Comparison of ENCODE assay signal across 9 mouse cellular contexts in genomic region chr1:37889206-37889605, GRCm38 (mm10). TPM values are rescaled to one million over a fixed set of nuclear protein-coding genes. Genes with fewer than 3 reads are reported as not detected.
A peak's percentile ranks its signal among the peaks of the same experiment; 100 is the strongest.
DNase-seq lines count a peak whose midpoint lies in the region; ATAC-seq and TF ChIP-seq lines count a peak whose summit lies in the region.
"Had no signal": no experiment of that assay in that cellular context is flagged by ENCODE, and none has a peak within 500 bp of the region (broad histone marks: within the 10 kb centered on the region; RNA-seq: fewer than 3 reads in every experiment).

No protein-coding gene starts in this region.

- H3K36me3 ChIP-seq in liver, embryonic 12.5 days, result peaks cover 35% of the 10 kb centered on the region

- H3K9ac ChIP-seq in liver, embryonic 12.5 days, result peak overlapping the region; percentile 78

- intact Hi-C loops in gastrocnemius, adult 2 months (cut with DNase I), result loop anchor here (2.0 kb wide), 1 partner anchor 16 kb away; no protein-coding TSS in a partner anchor

- peak; percentile 4; the same call in 1 of the 2 replicates for ATAC-seq in erythroid progenitor cell, adult 5-6 weeks (replicated peaks; ENCODE audit: low FRiP score, poor library complexity, severe bottlenecking)
- ATAC-seq in liver, embryonic 12.5 days, result no peak
- ATAC-seq in megakaryocyte-erythroid progenitor cell, adult 5-6 weeks (replicated peaks; ENCODE audit: low FRiP score, low TSS enrichment, poor library complexity, severe bottlenecking), result no peak
- ATAC-seq in frontal cortex, adult (ENCODE audit: low TSS enrichment), result no peak

- peak overlapping the region; percentile 85 for H3K27ac ChIP-seq in gastrocnemius, adult 2 months
- H3K27ac ChIP-seq in liver, embryonic 12.5 days, result peak overlapping the region; percentile 89; the same call in 1 of the 2 replicates

- peaks cover 60% of the 10 kb centered on the region for H3K4me1 ChIP-seq in liver, embryonic 12.5 days

- no peak for DNase-seq in gastrocnemius, adult 2 months
- no peak for DNase-seq in gastrocnemius, adult 8-10 months (ENCODE audit: low spot score in 2 of 2)
- peak; percentile 15 for DNase-seq in 3T3-L1 (ENCODE audit: low read depth, low spot score)
- no peak for DNase-seq in gastrocnemius, postnatal 10 days
- DNase-seq: gastrocnemius, postnatal 25 days had no signal

- H3K4me3 ChIP-seq in gastrocnemius, adult 2 months, result peak overlapping the region; percentile 82
- H3K4me3 ChIP-seq in liver, embryonic 12.5 days, result peak overlapping the region; percentile 81

- TF ChIP-seq CTCF in gastrocnemius, adult 2 months (IDR thresholded peaks at IDR 0.05), result no peak

- H3K4me2 ChIP-seq in liver, embryonic 12.5 days, result peak overlapping the region; percentile 87

- 76% methylated on average over 7 of the region's 7 CpGs for WGBS in liver, embryonic 12.5 days (ENCODE audit: insufficient replicate concordance)

- H3K9me3 ChIP-seq in liver, embryonic 12.5 days (replicated peaks), result no peaks in the 10 kb centered on the region

- no peaks in the 10 kb centered on the region for H3K27me3 ChIP-seq in liver, embryonic 12.5 days (replicated peaks)

RNA-seq across cellular contexts. Expression of gene Mitd1, which starts 1.0 kb away (rescaled TPM):
- 1 to 10 TPM; 1.7 to 2.4 TPM for total RNA-seq in gastrocnemius, adult 2 months (2021)
- total RNA-seq in gastrocnemius, adult 8-10 months (2022), result 1 to 10 TPM in 3 of 4 experiments, under 1 TPM in 1; 0.63 to 2.1 (median 1.3) TPM
- total RNA-seq in erythroid progenitor cell, adult 5-6 weeks (2015; ENCODE audit: low replicate concordance), result 12.2 and 32.1 TPM in 2 replicates
- total RNA-seq in erythroid progenitor cell, adult 5-6 weeks (2017; ENCODE audit: low replicate concordance), result 24.4 and 26.6 TPM in 2 replicates
- polyA plus RNA-seq in liver, embryonic 12.5 days (2016; fragmentation: Nextera tagmentation; extraction: Ambion mirVana), result 18.7 and 22.3 TPM in 2 replicates
- 1 to 10 TPM; 3.0 to 6.0 TPM for total RNA-seq in gastrocnemius, postnatal 10 days (2021)
- 35.8 and 79.7 TPM in 2 replicates for total RNA-seq in megakaryocyte-erythroid progenitor cell, adult 5-6 weeks (2014; fragmentation: Nextera tagmentation)
- total RNA-seq in megakaryocyte-erythroid progenitor cell, adult 5-6 weeks (2017), result 58.4 and 68.1 TPM in 2 replicates

RNA-seq across cellular contexts. Expression of gene Mrpl30, which starts 1.1 kb away (rescaled TPM):
- 100 to 1,000 TPM; 265 to 300 TPM for total RNA-seq in gastrocnemius, adult 2 months (2021)
- total RNA-seq in gastrocnemius, adult 8-10 months (2022), result 100 to 1,000 TPM; 261 to 309 (median 283) TPM
- 83.0 and 94.1 TPM in 2 replicates for total RNA-seq in erythroid progenitor cell, adult 5-6 weeks (2015; ENCODE audit: low replicate concordance)
- total RNA-seq in erythroid progenitor cell, adult 5-6 weeks (2017; ENCODE audit: low replicate concordance), result 41.1 and 57.8 TPM in 2 replicates
- 216 and 221 TPM in 2 replicates for polyA plus RNA-seq in liver, embryonic 12.5 days (2016; fragmentation: Nextera tagmentation; extraction: Ambion mirVana)
- total RNA-seq in gastrocnemius, postnatal 10 days (2021), result 100 to 1,000 TPM; 231 to 245 TPM
- 306 and 339 TPM in 2 replicates for total RNA-seq in megakaryocyte-erythroid progenitor cell, adult 5-6 weeks (2014; fragmentation: Nextera tagmentation)
- 255 and 318 TPM in 2 replicates for total RNA-seq in megakaryocyte-erythroid progenitor cell, adult 5-6 weeks (2017)

RNA-seq across cellular contexts. Expression of gene Lipt1, which starts 17.7 kb away (rescaled TPM):
- total RNA-seq in gastrocnemius, adult 2 months (2021), result 10 to 100 TPM in 1 of 2 experiments, 1 to 10 TPM in 1; 7.7 to 10.3 TPM
- 10 to 100 TPM in 1 of 4 experiments, 1 to 10 TPM in 3; 8.5 to 10.7 (median 9.1) TPM for total RNA-seq in gastrocnemius, adult 8-10 months (2022)
- 2.5 TPM in 1 of 2 replicates, not detected in the other for total RNA-seq in erythroid progenitor cell, adult 5-6 weeks (2015; ENCODE audit: low replicate concordance)
- total RNA-seq in erythroid progenitor cell, adult 5-6 weeks (2017; ENCODE audit: low replicate concordance), result 0.38 and 0.77 TPM in 2 replicates
- 6.8 and 8.0 TPM in 2 replicates for polyA plus RNA-seq in liver, embryonic 12.5 days (2016; fragmentation: Nextera tagmentation; extraction: Ambion mirVana)
- total RNA-seq in gastrocnemius, postnatal 10 days (2021), result 1 to 10 TPM; 6.1 to 7.0 TPM
- total RNA-seq in megakaryocyte-erythroid progenitor cell, adult 5-6 weeks (2014; fragmentation: Nextera tagmentation), result 6.3 and 13.1 TPM in 2 replicates
- total RNA-seq in megakaryocyte-erythroid progenitor cell, adult 5-6 weeks (2017), result 5.5 and 5.8 TPM in 2 replicates

RNA-seq across cellular contexts. Expression of gene Tsga10, which starts 23.0 kb away (rescaled TPM):
- total RNA-seq in gastrocnemius, adult 2 months (2021), result 10 to 100 TPM in 1 of 2 experiments, 1 to 10 TPM in 1; 5.7 to 10.6 TPM
- 1 to 10 TPM; 6.1 to 8.0 (median 7.7) TPM for total RNA-seq in gastrocnemius, adult 8-10 months (2022)
- total RNA-seq in erythroid progenitor cell, adult 5-6 weeks (2015; ENCODE audit: low replicate concordance), result 5.4 and 6.8 TPM in 2 replicates
- 1.8 and 2.2 TPM in 2 replicates for total RNA-seq in erythroid progenitor cell, adult 5-6 weeks (2017; ENCODE audit: low replicate concordance)
- polyA plus RNA-seq in liver, embryonic 12.5 days (2016; fragmentation: Nextera tagmentation; extraction: Ambion mirVana), result 2.2 and 2.3 TPM in 2 replicates
- 1 to 10 TPM; 2.3 to 3.3 TPM for total RNA-seq in gastrocnemius, postnatal 10 days (2021)
- total RNA-seq in megakaryocyte-erythroid progenitor cell, adult 5-6 weeks (2014; fragmentation: Nextera tagmentation), result 1.4 and 2.4 TPM in 2 replicates
- 2.2 and 4.6 TPM in 2 replicates for total RNA-seq in megakaryocyte-erythroid progenitor cell, adult 5-6 weeks (2017)

RNA-seq across cellular contexts. Expression of gene Lyg2, which starts 27.1 kb away (rescaled TPM):
- total RNA-seq in gastrocnemius, adult 2 months (2021), result not detected
- not detected for total RNA-seq in gastrocnemius, adult 8-10 months (2022)
- total RNA-seq in erythroid progenitor cell, adult 5-6 weeks (2015; ENCODE audit: low replicate concordance), result not detected in 2 replicates
- not detected in 2 replicates for total RNA-seq in erythroid progenitor cell, adult 5-6 weeks (2017; ENCODE audit: low replicate concordance)
- polyA plus RNA-seq in liver, embryonic 12.5 days (2016; fragmentation: Nextera tagmentation; extraction: Ambion mirVana), result not detected in 2 replicates
- total RNA-seq in gastrocnemius, postnatal 10 days (2021), result not detected
- not detected in 2 replicates for total RNA-seq in megakaryocyte-erythroid progenitor cell, adult 5-6 weeks (2014; fragmentation: Nextera tagmentation)
- total RNA-seq in megakaryocyte-erythroid progenitor cell, adult 5-6 weeks (2017), result not detected in 2 replicates
- total RNA-seq: gastrocnemius, postnatal 25 days had no signal
